Mouse (Mus musculus) liver, adult 2 months (tissue): ENCODE data around the gene Ccdc88c.

ENCODE experiments used
- CTCF ChIP-seq: fragments of 200-500 bp; IDR thresholded peaks from 2 replicates; pipeline ENCODE4 v1.5.1; 2011; ENCODE audit warnings: low read depth, low read length, control low read depth
- POLR2A ChIP-seq: fragments of 200-500 bp; IDR thresholded peaks from 2 replicates; pipeline ENCODE4 v1.6.1; 2011; ENCODE audit warnings: low read length, control low read depth; ENCODE audit not compliant: insufficient read depth; ENCODE audit errors: extremely low read depth

DNA sequence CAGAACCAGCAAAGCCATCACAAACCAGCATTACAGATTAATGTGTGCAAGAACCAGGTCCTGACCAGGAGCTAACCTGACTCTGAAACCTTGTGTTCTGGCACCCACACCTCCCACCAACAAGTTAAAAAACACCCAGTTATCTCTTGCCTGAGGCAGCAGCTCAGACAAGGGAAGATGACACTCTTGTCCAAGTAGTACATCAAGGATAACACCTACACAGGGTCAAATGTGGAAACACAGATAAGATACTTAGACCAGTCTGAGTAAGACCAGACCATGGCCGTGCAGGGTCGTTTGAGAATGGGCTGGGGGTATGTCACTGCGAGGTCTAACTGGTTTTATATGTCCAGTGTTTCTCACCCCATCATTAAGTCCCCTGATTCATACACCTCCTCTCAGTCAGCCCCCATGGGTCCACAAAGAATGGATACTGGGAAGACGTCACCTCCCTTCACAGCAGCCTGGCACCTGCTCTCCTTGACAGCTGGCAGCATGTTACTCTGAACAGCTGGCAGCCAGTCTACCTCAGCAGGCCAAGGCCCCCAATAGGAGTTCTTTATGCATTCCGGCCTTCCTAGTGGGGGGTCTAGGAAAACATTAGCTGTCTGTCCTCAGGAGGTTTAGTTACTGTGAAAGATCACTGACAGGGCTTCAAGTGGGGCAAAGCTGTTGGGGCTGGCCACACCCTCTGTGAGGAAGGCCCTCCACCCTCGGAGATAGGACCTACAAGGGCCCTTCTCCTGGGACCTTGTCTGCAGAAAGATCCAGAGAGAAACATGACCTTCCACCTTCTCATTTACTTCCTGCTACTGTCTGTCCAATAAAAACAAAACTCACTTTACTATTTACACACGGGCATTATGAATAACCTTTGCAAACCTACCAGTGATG, 29.5 kb downstream of the Ccdc88c start:
- TF ChIP-seq CTCF (no peak), POLR2A (no peak)
